ENCODE assay signal across 9 mouse cellular contexts in genomic region chr7:44474419-44474818, GRCm38 (mm10). TPM values are rescaled to one million over a fixed set of nuclear protein-coding genes. Genes with fewer than 3 reads are reported as not detected.
DNase-seq lines count a peak whose midpoint lies in the region; ATAC-seq and TF ChIP-seq lines count a peak whose summit lies in the region.
"Had no signal": no experiment of that assay in that cellular context is flagged by ENCODE, and none has a peak within 500 bp of the region (broad histone marks: within the 10 kb centered on the region; RNA-seq: fewer than 3 reads in every experiment).

No protein-coding gene starts in this region.

- no peaks in the 10 kb centered on the region for H3K4me1 ChIP-seq in embryonic facial prominence, embryonic 11.5 days (ENCODE audit: control insufficient read depth, insufficient read depth, low read length)
- H3K4me1 ChIP-seq in intestine, postnatal 0 days (replicated peaks; ENCODE audit: control insufficient read depth, insufficient read depth, low read length): peaks cover 4% of the 10 kb centered on the region; the same call in 1 of the 2 replicates
- H3K4me1 ChIP-seq in midbrain, embryonic 16.5 days (ENCODE audit: control insufficient read depth, insufficient read depth, low read length): peaks cover 15% of the 10 kb centered on the region

- no peak overlapping the region for H3K9ac ChIP-seq in embryonic facial prominence, embryonic 11.5 days (replicated peaks; ENCODE audit: low read length)
- no peak overlapping the region for H3K9ac ChIP-seq in intestine, postnatal 0 days (ENCODE audit: low read depth, low read length)
- H3K9ac ChIP-seq in midbrain, embryonic 16.5 days (ENCODE audit: low read depth, low read length): no peak overlapping the region

- no peaks in the 10 kb centered on the region for H3K36me3 ChIP-seq in embryonic facial prominence, embryonic 11.5 days (replicated peaks; ENCODE audit: control insufficient read depth, insufficient read depth, low read depth, low read length)
- no peaks in the 10 kb centered on the region; the same call in 1 of the 2 replicates for H3K36me3 ChIP-seq in intestine, postnatal 0 days (ENCODE audit: control insufficient read depth, insufficient read depth)
- no peaks in the 10 kb centered on the region for H3K36me3 ChIP-seq in midbrain, embryonic 16.5 days (ENCODE audit: control insufficient read depth, insufficient read depth, low read length)

- no peaks in the 10 kb centered on the region for H3K9me3 ChIP-seq in embryonic facial prominence, embryonic 11.5 days (replicated peaks; ENCODE audit: control insufficient read depth, low read length)
- no peaks in the 10 kb centered on the region for H3K9me3 ChIP-seq in intestine, postnatal 0 days (ENCODE audit: control insufficient read depth)
- H3K9me3 ChIP-seq in midbrain, embryonic 16.5 days (replicated peaks; ENCODE audit: control insufficient read depth, low read length, poor library complexity, severe bottlenecking): no peaks in the 10 kb centered on the region

- ATAC-seq in embryonic facial prominence, embryonic 11.5 days (replicated peaks; ENCODE audit: insufficient number of reproducible peaks, low FRiP score, low TSS enrichment, low read depth): 0 out of 2 replicates have a peak, but pooled peaks have one; percentile 42
- 0 out of 2 replicates have a peak, but pooled peaks have one; percentile 12 for ATAC-seq in intestine, postnatal 0 days
- peak; percentile 56; the same call in 1 of the 2 replicates for ATAC-seq in midbrain, embryonic 16.5 days

- DNase-seq in brain, adult 2 months (ENCODE audit: low read depth, low spot score): peak; percentile 96
- peak; percentile 19 for DNase-seq in embryonic facial prominence, embryonic 11.5 days (ENCODE audit: low spot score)
- DNase-seq in heart, adult 8-10 months (ENCODE audit: low spot score): peak; percentile 67
- DNase-seq in adrenal gland, postnatal 14 days: no peak
- no peak for DNase-seq in thymus, adult 18-20 months
- no peak for DNase-seq in urinary bladder, postnatal 4 days (ENCODE audit: low spot score in 2 of 2)

- H3K27ac ChIP-seq in embryonic facial prominence, embryonic 11.5 days (replicated peaks; ENCODE audit: low read depth, low read length): no peak overlapping the region
- no peak overlapping the region for H3K27ac ChIP-seq in intestine, postnatal 0 days (ENCODE audit: low read depth, low read length)
- H3K27ac ChIP-seq in midbrain, embryonic 16.5 days (ENCODE audit: low read length): peak overlapping the region; percentile 40

- H3K27me3 ChIP-seq in embryonic facial prominence, embryonic 11.5 days (ENCODE audit: control insufficient read depth, insufficient read depth, low read length): peaks cover 6% of the 10 kb centered on the region; the same call in 1 of the 2 replicates
- H3K27me3 ChIP-seq in intestine, postnatal 0 days (replicated peaks; ENCODE audit: control insufficient read depth, insufficient read depth, low read length): peaks cover 7% of the 10 kb centered on the region; the same call in 1 of the 2 replicates
- no peaks in the 10 kb centered on the region; the same call in 1 of the 2 replicates for H3K27me3 ChIP-seq in midbrain, embryonic 16.5 days (ENCODE audit: control insufficient read depth, insufficient read depth, low read depth, low read length)

- WGBS in embryonic facial prominence, embryonic 11.5 days: 5% methylated on average over 4 of the region's 4 CpGs
- 35% methylated on average over 4 of the region's 4 CpGs for WGBS in intestine, postnatal 0 days
- 17% methylated on average over 3 of the region's 4 CpGs for WGBS in midbrain, embryonic 16.5 days

- H3K4me3 ChIP-seq in embryonic facial prominence, embryonic 11.5 days (ENCODE audit: low read depth, low read length): no peak overlapping the region
- H3K4me3 ChIP-seq in intestine, postnatal 0 days (ENCODE audit: low read depth, low read length): no peak overlapping the region
- H3K4me3 ChIP-seq in midbrain, embryonic 16.5 days (ENCODE audit: low read depth, low read length): no peak overlapping the region

- TF ChIP-seq CTCF in intestine, postnatal 0 days (IDR thresholded peaks at IDR 0.05; ENCODE audit: low read depth): no peak

- no peak overlapping the region for H3K4me2 ChIP-seq in embryonic facial prominence, embryonic 11.5 days (ENCODE audit: low read depth, low read length)
- H3K4me2 ChIP-seq in intestine, postnatal 0 days (replicated peaks; ENCODE audit: low read depth): no peak overlapping the region
- H3K4me2 ChIP-seq in midbrain, embryonic 16.5 days (ENCODE audit: low read length): no peak overlapping the region

RNA-seq across cellular contexts. Expression of gene Josd2, which starts 6.6 kb away (rescaled TPM):
- polyA plus RNA-seq in embryonic facial prominence, embryonic 11.5 days (2014; fragmentation: Nextera tagmentation; extraction: Ambion mirVana): 61.1 and 66.4 TPM in 2 replicates
- total RNA-seq in heart, adult 8-10 months (2022): 100 to 1,000 TPM; 109 to 130 (median 125) TPM
- 28.6 and 30.3 TPM in 2 replicates for polyA plus RNA-seq in intestine, postnatal 0 days (2015; fragmentation: Nextera tagmentation; extraction: Ambion mirVana)
- polyA plus RNA-seq in midbrain, embryonic 16.5 days (2015; fragmentation: Nextera tagmentation; extraction: Ambion mirVana): 39.5 and 39.6 TPM in 2 replicates
- total RNA-seq in adrenal gland, postnatal 14 days (2021): 45.9 and 51.2 TPM in 2 replicates

RNA-seq across cellular contexts. Expression of gene Aspdh, which starts 9.2 kb away (rescaled TPM):
- not detected in 2 replicates for polyA plus RNA-seq in embryonic facial prominence, embryonic 11.5 days (2014; fragmentation: Nextera tagmentation; extraction: Ambion mirVana)
- 1 to 10 TPM in 1 of 4 experiments, under 1 TPM in 1, not detected in 2; 0.79 to 1.5 TPM for total RNA-seq in heart, adult 8-10 months (2022)
- 1.5 and 1.7 TPM in 2 replicates for polyA plus RNA-seq in intestine, postnatal 0 days (2015; fragmentation: Nextera tagmentation; extraction: Ambion mirVana)
- polyA plus RNA-seq in midbrain, embryonic 16.5 days (2015; fragmentation: Nextera tagmentation; extraction: Ambion mirVana): 3.9 and 4.2 TPM in 2 replicates
- total RNA-seq in adrenal gland, postnatal 14 days (2021): 0.75 and 13.0 TPM in 2 replicates
- total RNA-seq: gastrocnemius, postnatal 36 days had no signal

RNA-seq across cellular contexts. Expression of gene Emc10, which starts 21.9 kb away (rescaled TPM):
- polyA plus RNA-seq in embryonic facial prominence, embryonic 11.5 days (2014; fragmentation: Nextera tagmentation; extraction: Ambion mirVana): 76.4 and 89.8 TPM in 2 replicates
- 10 to 100 TPM; 73.8 to 84.8 (median 83.7) TPM for total RNA-seq in heart, adult 8-10 months (2022)
- 68.6 and 74.8 TPM in 2 replicates for polyA plus RNA-seq in intestine, postnatal 0 days (2015; fragmentation: Nextera tagmentation; extraction: Ambion mirVana)
- 121 and 137 TPM in 2 replicates for polyA plus RNA-seq in midbrain, embryonic 16.5 days (2015; fragmentation: Nextera tagmentation; extraction: Ambion mirVana)
- total RNA-seq in adrenal gland, postnatal 14 days (2021): 81.5 and 85.9 TPM in 2 replicates

RNA-seq across cellular contexts. Expression of gene Fam71e1, which starts 22.0 kb away (rescaled TPM):
- 10.8 and 11.2 TPM in 2 replicates for polyA plus RNA-seq in embryonic facial prominence, embryonic 11.5 days (2014; fragmentation: Nextera tagmentation; extraction: Ambion mirVana)
- 1 to 10 TPM; 2.5 to 6.7 (median 3.3) TPM for total RNA-seq in heart, adult 8-10 months (2022)
- polyA plus RNA-seq in intestine, postnatal 0 days (2015; fragmentation: Nextera tagmentation; extraction: Ambion mirVana): 4.4 and 5.2 TPM in 2 replicates
- polyA plus RNA-seq in midbrain, embryonic 16.5 days (2015; fragmentation: Nextera tagmentation; extraction: Ambion mirVana): 24.2 and 29.8 TPM in 2 replicates
- total RNA-seq in adrenal gland, postnatal 14 days (2021): 7.8 and 10.9 TPM in 2 replicates

RNA-seq across cellular contexts. Expression of gene Lrrc4b, which starts 45.6 kb away (rescaled TPM):
- 1.9 and 3.2 TPM in 2 replicates for polyA plus RNA-seq in embryonic facial prominence, embryonic 11.5 days (2014; fragmentation: Nextera tagmentation; extraction: Ambion mirVana)
- 10 to 100 TPM; 33.5 to 37.9 (median 36.4) TPM for total RNA-seq in heart, adult 8-10 months (2022)
- polyA plus RNA-seq in intestine, postnatal 0 days (2015; fragmentation: Nextera tagmentation; extraction: Ambion mirVana): 0.35 and 0.54 TPM in 2 replicates
- 14.3 and 15.9 TPM in 2 replicates for polyA plus RNA-seq in midbrain, embryonic 16.5 days (2015; fragmentation: Nextera tagmentation; extraction: Ambion mirVana)
- total RNA-seq in adrenal gland, postnatal 14 days (2021): 6.1 and 7.7 TPM in 2 replicates

Comparison
In these comparisons a context has a peak if more than half of its experiments do, and no peak if none do; other contexts are left out.
1. DNase-seq: peak in brain, adult 2 months (single experiment), embryonic facial prominence, embryonic 11.5 days (single experiment) and heart, adult 8-10 months (single experiment); none in adrenal gland, postnatal 14 days (single experiment), thymus, adult 18-20 months (0 of 2) and urinary bladder, postnatal 4 days (0 of 2).
2. Peak in every context shown above with its lines, with median percentiles within 50 percentile points of each other: ATAC-seq.